Mouse (Mus musculus) myocyte (in vitro differentiated cells): Measurements from ENCODE around the gene Chst4.

Experiments used
- CEBPB ChIP-seq: IDR thresholded peaks from 2 replicates; pipeline ENCODE4 v1.6.1; 2011; ENCODE audit warnings: mild to moderate bottlenecking, moderate library complexity; ENCODE audit not compliant: poor library complexity, insufficient read depth, severe bottlenecking
- E2F4 ChIP-seq: IDR thresholded peaks from one replicate; pipeline ENCODE4 v1.6.1; 2011; ENCODE audit warnings: mild to moderate bottlenecking, control low read depth, moderate library complexity; ENCODE audit not compliant: insufficient read depth
- MAX ChIP-seq: IDR thresholded peaks from one replicate; pipeline ENCODE4 v1.6.1; 2011; ENCODE audit warnings: low read depth, mild to moderate bottlenecking, control low read depth
- MYOD1 ChIP-seq, 3 experiments: IDR thresholded peaks; one replicate each; pipeline ENCODE4 v1.6.1; 2011; ENCODE audit warnings: control low read depth in 2 of 3, low read depth in 2 of 3, mild to moderate bottlenecking in 2 of 3, moderate library complexity in 1 of 3; ENCODE audit not compliant: insufficient read length in 2 of 3, control insufficient read depth in 1 of 3
- MYOG ChIP-seq, 3 experiments: IDR thresholded peaks; one replicate each; pipeline ENCODE4 v1.6.1; 2011; ENCODE audit warnings: control low read depth in 2 of 3, low read depth in 2 of 3, mild to moderate bottlenecking in 2 of 3; ENCODE audit not compliant: insufficient read length in 2 of 3, control insufficient read depth in 1 of 3, insufficient read depth in 1 of 3
- POLR2A ChIP-seq: IDR thresholded peaks from one replicate; pipeline ENCODE4 v1.6.1; 2011; ENCODE audit warnings: low read depth, mild to moderate bottlenecking, control low read depth, moderate library complexity; ENCODE audit not compliant: insufficient read length
- POLR2AphosphoS2 ChIP-seq: IDR thresholded peaks from one replicate; pipeline ENCODE4 v1.6.1; 2011; ENCODE audit warnings: low read depth, control low read depth; ENCODE audit not compliant: insufficient read length
- REST ChIP-seq: IDR thresholded peaks from one replicate; pipeline ENCODE4 v1.6.1; 2011; ENCODE audit warnings: mild to moderate bottlenecking, control low read depth, moderate library complexity; ENCODE audit not compliant: insufficient read depth, insufficient read length
- SRF ChIP-seq: IDR thresholded peaks from one replicate; pipeline ENCODE4 v1.6.1; 2011; ENCODE audit warnings: low read depth; ENCODE audit not compliant: control insufficient read depth, insufficient read length
- TCF12 ChIP-seq: IDR thresholded peaks from one replicate; pipeline ENCODE4 v1.6.1; 2011; ENCODE audit warnings: mild to moderate bottlenecking, control low read depth; ENCODE audit not compliant: poor library complexity, insufficient read depth, severe bottlenecking
- TCF3 ChIP-seq: IDR thresholded peaks from one replicate; pipeline ENCODE4 v1.6.1; 2011; ENCODE audit warnings: low read depth, control low read depth; ENCODE audit not compliant: insufficient read length
- USF1 ChIP-seq: IDR thresholded peaks from one replicate; pipeline ENCODE4 v1.6.1; 2011; ENCODE audit warnings: low read depth, mild to moderate bottlenecking, control low read depth, moderate library complexity

DNA sequence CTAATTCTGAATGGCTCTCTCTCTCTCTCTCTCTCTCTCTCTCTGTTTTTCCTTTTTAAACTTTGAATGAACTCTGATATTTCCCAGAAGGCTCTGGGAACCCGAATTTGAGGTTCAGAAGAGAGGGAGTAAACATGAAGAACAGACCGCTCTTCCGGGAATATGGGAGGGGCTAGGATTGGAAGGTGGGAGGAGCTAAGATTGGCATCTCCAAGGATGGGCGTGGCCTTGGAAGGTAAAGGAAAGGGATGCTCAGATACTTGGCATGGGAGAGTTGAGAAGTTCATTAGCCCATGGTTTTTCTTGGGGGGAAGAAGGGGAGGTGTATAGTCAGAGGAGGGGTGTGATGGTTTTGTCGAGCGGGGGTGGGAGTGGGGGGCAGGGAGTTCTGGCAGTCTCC is 17.5 kb downstream of the Chst4 start:
- TF ChIP-seq TCF12: no peak
- TF ChIP-seq POLR2A: no peak
- TF ChIP-seq USF1: no peak
- TF ChIP-seq SRF: no peak
- TF ChIP-seq MAX: no peak
- no peak for TF ChIP-seq E2F4
- TF ChIP-seq CEBPB: no peak
- TF ChIP-seq MYOD1 (IDR thresholded peaks at IDR 0.05; ENCODE audit: control insufficient read depth in 1 of 3, insufficient read length in 2 of 3, low read depth in 2 of 3): no peak
- TF ChIP-seq POLR2AphosphoS2: no peak
- TF ChIP-seq TCF3: no peak
- no peak for TF ChIP-seq MYOG (IDR thresholded peaks at IDR 0.05; ENCODE audit: control insufficient read depth in 1 of 3, insufficient read depth in 1 of 3, insufficient read length in 2 of 3, low read depth in 2 of 3)
- TF ChIP-seq REST: no peak
